Mouse (Mus musculus) liver, adult 2 months (tissue): ENCODE measurements at regions not wholly inside any gene's neighbourhood (a gene's known extent, or its start where the extent isn't known, plus 50 kb on each side); places are given as distances from the start of the nearest gene placed in this dataset.

Experiments used
- CTCF ChIP-seq: fragments of 200-500 bp; IDR thresholded peaks from 2 replicates; pipeline ENCODE4 v1.5.1; 2011; ENCODE audit warnings: low read depth, low read length, control low read depth
- POLR2A ChIP-seq: fragments of 200-500 bp; IDR thresholded peaks from 2 replicates; pipeline ENCODE4 v1.6.1; 2011; ENCODE audit warnings: low read length, control low read depth; ENCODE audit not compliant: insufficient read depth; ENCODE audit errors: extremely low read depth

GRCm38 (mm10) chr6:139099273-139099672 lies 402.5 kb downstream of the Rergl start:
- TF ChIP-seq CTCF, result no peak
- no peak for TF ChIP-seq POLR2A
